Mouse (Mus musculus): ENCODE results near the gene Fbxo34.

Fbxo34 gene

GRCm38 (mm10) chr14:47514816-47515453 lies 64.7 kb downstream of the Fbxo34 start:
- in situ Hi-C loops (cut with MboI; ENCODE audit: unreplicated experiment in 2 of 2), result no loop called here

GRCm38 (mm10) chr14:47515636-47516035 lies 65.4 kb downstream of the Fbxo34 start:
- in situ Hi-C loops (cut with MboI; ENCODE audit: unreplicated experiment in 2 of 2), result no loop called here

GRCm38 (mm10) chr14:47516755-47517154 lies 66.5 kb downstream of the Fbxo34 start:
- in situ Hi-C loops (cut with MboI; ENCODE audit: unreplicated experiment in 2 of 2), result no loop called here

GRCm38 (mm10) chr14:47518619-47519018 lies 68.4 kb downstream of the Fbxo34 start:
- in situ Hi-C loops (cut with MboI; ENCODE audit: unreplicated experiment in 2 of 2), result no loop called here

GRCm38 (mm10) chr14:47520751-47521449 lies 70.7 kb downstream of the Fbxo34 start:
- in situ Hi-C loops (cut with MboI; ENCODE audit: unreplicated experiment in 2 of 2), result loop anchor here in 1 of 2 experiments (10.0 kb wide), 1 partner anchor 186 kb away; no protein-coding TSS in a partner anchor

GRCm38 (mm10) chr14:47521609-47522008 lies 71.4 kb downstream of the Fbxo34 start:
- in situ Hi-C loops (cut with MboI; ENCODE audit: unreplicated experiment in 2 of 2), result loop anchor here in 1 of 2 experiments (10.0 kb wide), 1 partner anchor 187 kb away; no protein-coding TSS in a partner anchor

GRCm38 (mm10) chr14:47522301-47522700 lies 72.1 kb downstream of the Fbxo34 start:
- in situ Hi-C loops (cut with MboI; ENCODE audit: unreplicated experiment in 2 of 2), result loop anchor here in 1 of 2 experiments (10.0 kb wide), 1 partner anchor 188 kb away; no protein-coding TSS in a partner anchor

GRCm38 (mm10) chr14:47525374-47525773 lies 75.2 kb downstream of the Fbxo34 start:
- in situ Hi-C loops (cut with MboI; ENCODE audit: unreplicated experiment in 2 of 2), result loop anchor here (10.0 to 25.0 kb wide), 2 partner anchors 188 to 191 kb away; no protein-coding TSS in a partner anchor

- in situ Hi-C loops (cut with MboI; ENCODE audit: unreplicated experiment in 2 of 2), result loop anchor here (10.0 to 25.0 kb wide), 2 partner anchors 189 to 191 kb away; no protein-coding TSS in a partner anchor
Observed at GRCm38 (mm10) chr14:47525861-47526260, 75.6 kb downstream of the Fbxo34 start.

- in situ Hi-C loops (cut with MboI; ENCODE audit: unreplicated experiment in 2 of 2), result loop anchor here (10.0 to 25.0 kb wide), 2 partner anchors 191 to 193 kb away; no protein-coding TSS in a partner anchor
Observed at GRCm38 (mm10) chr14:47527833-47528232, 77.6 kb downstream of the Fbxo34 start.

GRCm38 (mm10) chr14:47528293-47528692 lies 78.1 kb downstream of the Fbxo34 start:
- in situ Hi-C loops (cut with MboI; ENCODE audit: unreplicated experiment in 2 of 2), result loop anchor here (10.0 to 25.0 kb wide), 2 partner anchors 191 to 193 kb away; no protein-coding TSS in a partner anchor

GRCm38 (mm10) chr14:47529019-47529418 lies 78.8 kb downstream of the Fbxo34 start:
- in situ Hi-C loops (cut with MboI; ENCODE audit: unreplicated experiment in 2 of 2), result loop anchor here (10.0 to 25.0 kb wide), 2 partner anchors 192 to 194 kb away; no protein-coding TSS in a partner anchor

GRCm38 (mm10) chr14:47529592-47529991 lies 79.4 kb downstream of the Fbxo34 start:
- in situ Hi-C loops (cut with MboI; ENCODE audit: unreplicated experiment in 2 of 2), result loop anchor here (10.0 to 25.0 kb wide), 2 partner anchors 192 to 195 kb away; no protein-coding TSS in a partner anchor

- in situ Hi-C loops (cut with MboI; ENCODE audit: unreplicated experiment in 2 of 2), result loop anchor here in 1 of 2 experiments (25.0 kb wide), 1 partner anchor 195 kb away; no protein-coding TSS in a partner anchor
Observed at GRCm38 (mm10) chr14:47532496-47532895, 82.3 kb downstream of the Fbxo34 start.

- in situ Hi-C loops (cut with MboI; ENCODE audit: unreplicated experiment in 2 of 2), result loop anchor here in 1 of 2 experiments (25.0 kb wide), 1 partner anchor 196 kb away; no protein-coding TSS in a partner anchor
Observed at GRCm38 (mm10) chr14:47533365-47534175, 83.3 kb downstream of the Fbxo34 start.

- in situ Hi-C loops (cut with MboI; ENCODE audit: unreplicated experiment in 2 of 2), result loop anchor here in 1 of 2 experiments (25.0 kb wide), 1 partner anchor 197 kb away; no protein-coding TSS in a partner anchor
Observed at GRCm38 (mm10) chr14:47534176-47534525, 83.9 kb downstream of the Fbxo34 start.

- in situ Hi-C loops (cut with MboI; ENCODE audit: unreplicated experiment in 2 of 2), result loop anchor here in 1 of 2 experiments (25.0 kb wide), 1 partner anchor 198 kb away; no protein-coding TSS in a partner anchor
Observed at GRCm38 (mm10) chr14:47535096-47535495, 84.9 kb downstream of the Fbxo34 start.

- in situ Hi-C loops (cut with MboI; ENCODE audit: unreplicated experiment in 2 of 2), result loop anchor here in 1 of 2 experiments (25.0 kb wide), 1 partner anchor 204 kb away; no protein-coding TSS in a partner anchor
Observed at GRCm38 (mm10) chr14:47541325-47541948, 91.2 kb downstream of the Fbxo34 start.

- in situ Hi-C loops (cut with MboI; ENCODE audit: unreplicated experiment in 2 of 2), result loop anchor here in 1 of 2 experiments (25.0 kb wide), 1 partner anchor 205 kb away; no protein-coding TSS in a partner anchor
Observed at GRCm38 (mm10) chr14:47542283-47542682, 92.1 kb downstream of the Fbxo34 start.
